Mouse (Mus musculus) spleen, postnatal 36 days (tissue): ENCODE results near the gene Efna3.

Experiments used
- DNase-seq, 2 experiments: peaks; one replicate each; pipeline ENCODE4 v3.0.0; 2022; ENCODE audit warnings: low spot score in 2 of 2, mixed read lengths in 1 of 2

Efna3 gene

DNA sequence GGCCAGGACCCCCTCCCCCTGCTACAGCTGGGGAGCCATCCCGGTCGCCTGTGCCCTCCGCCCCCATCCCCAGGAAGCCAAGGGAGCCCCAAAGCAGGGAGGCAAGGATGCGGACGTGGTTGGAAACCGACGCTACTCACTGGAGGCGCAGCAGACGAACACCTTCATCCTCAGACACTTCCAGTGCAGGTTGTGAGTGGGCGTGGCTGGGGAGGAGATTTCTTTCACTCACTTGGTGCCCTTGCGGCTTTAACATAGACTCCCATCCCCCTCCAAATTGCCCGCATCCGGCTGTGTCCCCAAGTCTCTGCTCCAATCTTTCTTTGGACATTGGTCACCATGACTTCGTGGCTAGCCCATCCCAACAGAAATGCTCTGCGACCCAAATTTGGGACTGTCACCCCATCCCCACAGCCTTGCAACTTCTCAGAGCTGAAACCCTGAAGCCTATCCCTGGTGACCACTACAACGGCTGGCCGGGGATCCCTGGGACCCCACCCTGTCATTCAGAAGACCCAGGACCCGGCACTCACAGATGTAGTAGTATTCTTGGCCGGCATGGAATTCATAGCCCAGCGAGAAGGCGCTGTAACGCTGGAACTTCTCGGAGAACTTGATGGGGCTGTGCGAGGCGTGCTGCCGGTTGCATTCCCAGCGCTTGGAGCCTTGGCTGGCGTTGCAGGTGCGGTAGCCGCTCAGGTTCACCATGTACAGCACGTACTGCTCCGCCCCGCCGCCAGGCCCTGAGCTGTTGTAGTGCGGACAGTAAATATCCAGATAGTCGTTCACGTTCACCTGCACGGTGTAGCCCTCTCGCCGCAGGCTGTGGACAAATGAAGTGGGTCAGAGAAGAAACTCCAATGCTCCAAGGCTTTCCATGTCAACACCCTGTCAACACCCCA is 6.6 kb downstream of the Efna3 start:
- DNase-seq = no peak

DNA sequence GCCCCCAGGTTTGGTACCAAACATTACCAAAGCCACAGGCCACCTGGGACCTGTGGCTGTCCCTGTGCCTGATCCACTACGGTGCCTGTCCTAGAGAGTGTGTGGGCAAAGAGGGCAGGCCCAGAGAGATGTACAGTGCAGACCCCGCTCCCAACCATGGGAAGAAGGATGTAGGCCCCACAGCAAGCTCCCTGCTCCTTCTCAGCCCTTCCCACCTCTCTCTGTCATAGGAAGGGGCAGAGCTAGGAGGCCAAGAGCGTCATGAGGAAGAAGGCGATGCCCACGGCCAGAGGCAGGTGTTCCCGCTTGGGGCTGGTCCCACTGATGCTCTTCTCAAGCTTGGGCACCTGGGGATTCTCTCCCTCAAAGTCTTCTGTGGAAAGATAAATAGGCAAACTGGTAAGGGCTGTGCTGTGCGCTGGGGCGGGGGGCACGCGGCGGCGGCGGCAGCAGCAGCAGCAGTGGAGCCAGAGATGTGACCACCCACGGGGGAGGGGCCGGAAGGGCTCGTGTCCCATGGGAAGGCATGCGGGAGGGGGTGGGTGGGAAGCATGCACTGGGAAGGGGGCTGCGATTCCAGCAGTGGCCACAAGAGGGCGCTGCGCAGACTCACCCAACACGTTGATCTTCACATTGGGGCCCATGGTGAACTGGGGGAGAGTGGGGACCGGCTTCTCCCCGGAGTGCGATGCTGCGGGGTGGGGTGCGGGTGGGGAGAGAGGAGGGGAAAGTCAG is 7.4 kb downstream of the Efna3 start:
- peak in 1 of 2 experiments; percentile 32 for DNase-seq

DNA sequence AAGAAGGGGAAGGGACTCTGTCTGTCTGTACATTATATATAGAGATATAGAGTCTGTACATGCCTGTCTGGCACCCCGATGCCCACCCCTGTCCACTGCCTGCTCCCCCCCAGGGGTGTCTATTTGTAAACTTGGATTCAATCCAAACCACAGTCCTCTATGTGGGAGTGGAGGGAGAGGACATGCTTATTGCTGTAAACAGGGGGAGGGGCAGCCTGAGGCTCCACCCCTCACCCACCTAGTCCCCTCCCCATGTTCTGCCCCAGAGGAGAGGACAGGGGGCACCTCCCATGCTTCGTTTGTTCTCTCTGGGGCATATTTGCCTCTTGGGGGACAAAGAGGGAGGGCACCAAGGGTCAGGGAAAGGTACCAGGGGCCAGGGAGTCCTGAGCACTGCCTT is 8.0 kb downstream of the Efna3 start:
- no peak for DNase-seq

DNA sequence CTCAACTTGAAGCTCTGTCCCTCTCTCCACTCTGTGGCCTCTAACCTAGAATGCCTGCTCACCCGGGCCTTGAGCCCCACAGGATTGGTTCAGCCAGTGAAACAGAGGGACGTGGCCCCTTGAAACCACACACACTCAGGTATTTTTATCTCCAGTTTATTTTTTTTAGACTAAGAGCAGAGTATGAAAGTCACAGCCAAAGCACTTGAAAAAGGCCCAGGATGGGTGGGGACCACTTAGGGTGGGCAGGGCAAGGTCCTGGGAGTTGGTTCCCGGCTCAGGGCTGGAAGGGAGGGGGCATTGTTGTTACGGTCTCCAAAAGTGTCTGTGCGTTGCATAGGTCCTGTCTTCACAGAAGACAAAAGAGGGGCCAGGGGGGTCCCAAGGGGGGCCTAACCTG is 8.4 kb downstream of the Efna3 start:
- no peak for DNase-seq

DNA sequence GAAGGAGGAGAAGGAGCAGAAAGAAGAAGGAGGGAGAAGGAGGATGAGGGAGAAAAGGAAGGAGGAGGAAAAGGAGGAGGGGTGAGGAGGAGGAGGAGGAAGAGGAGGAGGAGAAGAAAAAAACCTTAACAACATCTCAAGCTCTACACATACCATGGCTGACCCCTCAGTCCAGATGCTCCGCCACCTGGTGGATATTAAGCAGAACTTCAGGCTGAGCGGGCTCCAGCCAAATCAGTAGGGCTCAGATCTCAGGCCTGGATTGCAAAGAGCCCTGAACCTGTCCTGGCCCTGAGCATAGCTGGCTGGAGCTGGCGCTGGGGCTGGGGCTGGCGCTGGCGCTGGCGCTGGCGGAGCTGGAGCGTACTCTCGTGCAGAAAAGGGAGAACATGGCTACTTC is 14.7 kb downstream of the Efna3 start:
- peak; percentile 57 to 59 for DNase-seq

DNA sequence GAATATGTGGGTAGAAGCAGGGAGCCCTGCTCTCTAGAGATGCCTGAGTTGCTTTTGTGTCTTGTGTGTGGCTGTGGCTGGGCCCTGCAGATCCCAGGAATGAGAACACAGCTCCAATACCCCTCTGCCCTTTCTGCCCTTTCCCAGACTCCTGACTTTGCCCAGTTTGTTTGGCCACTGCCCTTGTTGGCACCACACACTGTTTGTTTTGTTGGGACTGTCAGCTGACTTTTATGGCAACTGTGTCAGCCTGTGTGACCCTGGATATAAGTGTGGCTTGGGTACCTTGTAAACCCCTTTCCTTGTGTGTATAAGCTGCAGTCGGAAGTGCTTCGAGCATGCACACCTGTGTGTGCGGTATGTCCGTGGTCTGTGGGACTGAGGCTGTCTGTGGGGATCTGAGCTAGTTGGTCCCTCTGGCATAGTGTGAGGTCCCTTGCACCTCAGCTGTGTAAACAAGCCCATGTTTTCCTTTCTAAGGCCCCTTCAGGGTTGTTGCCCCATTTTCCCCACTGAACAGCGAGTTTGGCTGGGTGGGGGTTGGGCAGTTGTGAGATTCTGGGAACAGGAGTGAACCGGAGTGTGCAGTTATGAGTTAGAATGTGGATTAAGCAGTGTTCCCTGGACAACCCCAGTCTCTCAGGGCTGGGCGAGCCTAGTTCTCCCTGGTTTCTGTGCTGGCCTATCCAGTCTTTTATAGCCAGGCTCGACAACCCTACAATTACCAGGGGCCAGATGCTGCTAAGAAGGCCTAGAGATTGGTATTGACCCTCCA is 17.0 kb downstream of the Efna3 start:
- no peak for DNase-seq

DNA sequence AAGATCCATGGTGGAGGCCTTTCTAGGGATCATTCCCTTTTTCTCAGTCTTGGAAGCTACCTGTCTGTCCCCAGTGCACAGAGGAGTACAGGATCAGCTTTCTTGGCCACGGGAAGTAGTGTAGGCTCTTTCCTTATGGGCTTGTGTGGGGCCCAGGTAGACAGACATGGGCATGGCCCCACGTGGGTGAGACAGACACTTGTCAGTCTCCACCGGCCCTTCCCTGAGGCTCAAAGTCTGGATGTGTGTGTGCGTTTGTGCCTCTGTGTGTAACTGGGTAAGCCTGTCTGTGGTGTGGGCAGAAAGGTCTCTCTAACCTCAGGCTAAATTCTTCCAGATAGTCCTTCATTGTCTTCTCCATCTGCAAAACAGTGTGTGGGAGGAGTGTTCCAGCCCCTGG is 17.7 kb downstream of the Efna3 start:
- no peak for DNase-seq

DNA sequence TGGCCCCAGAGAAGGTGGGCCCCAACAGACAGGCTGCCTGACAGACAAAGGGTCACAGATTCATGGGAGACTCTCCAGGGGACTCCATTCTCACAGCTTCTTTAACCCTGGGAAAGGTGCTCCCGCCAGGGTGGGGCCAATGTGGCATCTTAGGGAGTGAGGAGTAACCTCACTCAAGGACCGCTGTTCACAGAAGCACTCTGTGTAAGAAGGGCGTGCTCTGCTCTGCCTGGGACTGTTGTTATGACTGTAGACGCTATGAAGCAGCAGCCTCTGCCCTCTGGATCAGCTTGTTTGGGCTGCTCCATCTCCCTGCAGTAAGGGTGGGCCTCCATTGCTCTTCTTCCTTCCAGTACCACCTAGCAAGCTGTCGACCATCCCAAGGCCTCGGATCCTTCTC is 18.3 kb downstream of the Efna3 start:
- DNase-seq = no peak

DNA sequence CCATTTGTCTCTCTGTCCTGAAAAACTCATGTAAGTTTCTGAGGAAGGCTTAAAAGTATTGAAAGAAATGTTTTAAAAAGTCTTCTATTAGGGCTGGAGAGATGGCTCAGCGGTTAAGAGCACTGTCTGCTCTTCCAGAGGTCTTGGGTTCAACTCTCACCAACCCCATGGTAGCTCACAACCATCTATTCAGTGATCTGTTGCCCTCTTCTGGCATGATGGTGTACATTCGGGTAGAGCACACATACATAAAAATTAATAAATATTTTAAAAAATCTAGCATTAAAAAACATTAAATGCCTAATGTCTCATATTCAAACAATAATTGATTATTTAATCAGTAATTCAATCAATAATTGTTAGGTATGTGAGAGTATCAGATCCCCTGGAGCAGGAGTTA is 22.3 kb downstream of the Efna3 start:
- DNase-seq = no peak

DNA sequence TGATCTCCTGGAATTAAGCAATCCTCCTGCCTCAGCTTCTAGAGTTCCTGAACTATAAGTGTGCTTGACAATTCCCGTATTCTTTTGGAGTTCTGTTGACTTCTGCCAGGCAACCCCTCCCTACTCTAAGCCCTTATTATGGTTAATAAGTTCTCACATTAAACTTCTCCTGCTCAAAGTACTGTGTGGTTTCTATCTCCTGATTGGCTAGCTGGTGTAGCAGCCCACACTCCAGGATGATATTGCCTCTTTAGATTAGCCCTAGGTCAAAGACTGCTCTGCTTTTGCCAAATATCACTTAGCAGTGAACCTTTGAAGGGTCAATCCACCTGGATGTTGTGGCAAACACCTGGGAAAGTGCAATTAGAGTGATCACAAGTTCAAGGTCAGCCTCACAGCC is 22.7 kb downstream of the Efna3 start:
- DNase-seq = no peak

DNA sequence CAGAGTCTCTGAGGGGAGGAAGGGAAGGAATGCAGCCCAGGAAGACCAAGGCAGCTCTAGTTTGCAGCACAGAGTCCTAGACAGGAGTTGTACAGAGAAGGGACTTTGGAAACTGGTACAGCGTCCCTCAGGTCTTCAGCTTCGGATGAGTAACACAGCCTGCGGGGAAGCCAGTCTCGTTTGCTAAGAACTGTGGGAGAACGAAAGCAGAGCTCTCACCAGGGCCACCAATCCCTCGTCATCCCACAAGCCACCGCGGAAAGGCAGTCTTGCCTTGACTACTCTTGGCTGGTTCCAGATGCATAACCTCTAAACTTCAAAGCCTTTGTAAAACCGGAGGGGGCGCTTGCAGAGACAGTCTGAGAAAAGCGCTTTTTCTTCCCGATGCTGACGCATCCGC is 23.3 kb downstream of the Efna3 start:
- DNase-seq = no peak

DNA sequence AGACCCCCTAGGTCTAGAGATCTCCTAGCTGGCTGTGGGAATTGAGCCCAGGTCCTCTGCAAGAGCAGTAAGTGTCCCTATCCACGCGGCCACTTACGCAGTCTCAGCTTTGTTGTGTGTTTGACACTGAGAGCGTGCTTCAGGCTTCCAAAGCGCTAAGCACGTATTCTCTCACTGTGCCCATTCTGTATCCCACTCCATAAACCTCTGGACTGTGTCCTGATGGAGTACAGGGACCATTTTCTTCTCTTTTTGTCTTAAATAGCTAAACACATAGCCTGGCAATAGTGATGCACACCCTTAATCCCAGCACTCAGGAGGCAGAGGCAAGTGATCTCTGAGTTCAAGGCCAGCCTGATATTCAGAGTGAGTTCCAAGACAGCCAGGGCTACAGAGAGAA is 23.9 kb downstream of the Efna3 start:
- no peak for DNase-seq

DNA sequence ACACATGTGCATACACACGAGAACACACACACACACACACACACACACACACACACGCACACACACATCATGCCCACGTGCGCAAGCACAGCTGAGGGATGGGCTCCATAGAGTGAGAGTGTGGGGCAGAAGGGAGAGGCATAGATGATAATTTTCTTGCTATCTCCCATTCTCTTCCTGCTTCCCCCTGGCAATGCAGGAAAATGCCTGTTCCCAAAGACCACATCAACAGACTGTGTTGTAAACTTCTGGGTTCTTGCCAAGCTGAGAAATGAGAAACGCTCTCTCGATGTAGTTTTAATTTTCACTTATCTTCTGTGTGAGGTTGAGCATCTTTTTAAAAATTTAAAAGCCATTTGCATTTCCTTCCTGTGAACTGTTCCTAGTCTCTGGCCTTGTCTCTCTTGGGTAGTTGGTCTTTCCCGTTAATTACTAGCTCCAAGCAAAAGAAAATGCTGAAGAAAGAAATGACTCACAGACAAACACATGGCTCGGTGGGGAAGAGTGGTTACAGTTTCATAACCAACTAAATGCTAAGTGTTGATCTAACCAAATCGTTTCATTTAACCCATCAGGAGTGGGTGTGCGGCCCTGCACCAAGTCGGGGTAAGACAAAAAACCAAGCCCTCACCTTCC is 25.9 kb downstream of the Efna3 start:
- DNase-seq = no peak

DNA sequence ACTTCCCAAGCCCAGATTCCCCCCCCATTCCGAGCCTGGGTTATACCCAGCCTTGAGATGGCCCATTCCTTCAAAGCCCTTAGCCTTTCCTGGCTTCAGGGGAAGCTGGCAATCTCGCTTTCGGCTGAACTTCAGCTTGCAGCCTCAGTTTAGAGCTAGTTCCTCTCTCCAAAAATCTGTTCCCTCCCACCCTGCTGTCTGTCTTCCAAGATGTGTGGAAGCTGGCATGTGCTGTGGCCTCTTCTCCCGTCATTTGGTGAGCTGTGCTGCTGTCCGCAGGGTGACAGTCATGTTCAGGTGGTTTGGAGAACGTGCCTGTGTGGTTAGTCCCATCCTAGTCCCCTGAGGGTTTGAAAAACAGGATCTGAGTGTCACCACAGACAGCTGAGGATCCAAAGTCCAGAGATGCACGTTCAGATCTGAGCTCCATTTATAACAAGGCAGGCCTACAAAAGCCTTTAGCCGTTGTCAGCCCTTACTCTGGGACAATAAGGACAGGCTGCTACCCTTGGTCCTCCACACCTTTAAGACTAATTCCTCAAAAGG is 27.0 kb downstream of the Efna3 start:
- no peak for DNase-seq

DNA sequence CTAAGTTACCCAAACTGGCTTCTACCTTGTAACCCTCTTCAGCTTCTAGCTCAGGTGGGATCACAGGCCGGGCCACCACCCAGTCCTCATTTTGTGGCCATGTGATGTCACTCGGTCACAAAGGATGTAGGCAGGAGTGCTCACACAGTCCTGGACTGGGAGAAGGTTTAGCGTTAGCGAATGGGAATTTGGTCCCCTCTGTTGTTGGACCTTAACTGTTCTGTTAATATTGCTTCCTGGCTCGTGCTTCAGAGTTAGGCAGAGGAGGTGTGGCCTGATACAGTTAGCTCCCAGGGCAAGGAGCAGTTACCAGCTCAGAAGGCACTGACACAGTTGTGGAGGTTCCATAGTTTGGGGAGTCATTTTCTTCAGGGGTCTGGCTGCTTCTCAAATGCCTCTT is 28.6 kb downstream of the Efna3 start:
- DNase-seq = no peak

DNA sequence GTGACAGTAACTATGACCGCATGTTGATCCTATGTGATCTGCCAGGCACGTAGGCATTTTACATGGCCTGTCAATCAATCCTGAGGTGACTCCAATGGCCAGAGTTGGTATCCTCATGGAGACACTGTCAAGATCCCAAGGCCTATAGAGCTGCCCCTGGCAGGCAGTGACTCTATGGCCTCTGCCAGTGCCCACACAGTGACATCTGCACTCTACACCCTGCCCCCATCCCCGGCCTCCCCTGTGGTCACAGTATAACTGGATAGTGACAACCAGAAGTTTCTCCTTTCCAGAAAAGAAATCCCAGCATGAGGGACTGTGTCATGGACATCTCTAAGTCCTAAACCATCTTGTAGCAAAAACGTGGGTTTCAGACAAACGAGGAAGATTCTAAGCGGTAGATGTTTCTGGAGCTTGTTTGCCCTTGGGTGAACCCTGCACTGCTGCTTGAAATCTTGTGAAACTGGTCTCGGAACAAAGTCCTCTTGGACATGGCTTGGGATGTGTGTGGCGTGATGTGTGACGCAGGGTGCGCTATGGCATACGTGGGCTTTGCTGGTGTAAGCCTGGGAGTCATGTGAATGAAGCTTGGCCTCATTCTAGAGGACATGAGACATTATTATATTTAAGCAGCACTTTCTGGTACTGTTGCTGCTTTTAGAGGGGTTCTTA is 29.4 kb downstream of the Efna3 start:
- no peak for DNase-seq

DNA sequence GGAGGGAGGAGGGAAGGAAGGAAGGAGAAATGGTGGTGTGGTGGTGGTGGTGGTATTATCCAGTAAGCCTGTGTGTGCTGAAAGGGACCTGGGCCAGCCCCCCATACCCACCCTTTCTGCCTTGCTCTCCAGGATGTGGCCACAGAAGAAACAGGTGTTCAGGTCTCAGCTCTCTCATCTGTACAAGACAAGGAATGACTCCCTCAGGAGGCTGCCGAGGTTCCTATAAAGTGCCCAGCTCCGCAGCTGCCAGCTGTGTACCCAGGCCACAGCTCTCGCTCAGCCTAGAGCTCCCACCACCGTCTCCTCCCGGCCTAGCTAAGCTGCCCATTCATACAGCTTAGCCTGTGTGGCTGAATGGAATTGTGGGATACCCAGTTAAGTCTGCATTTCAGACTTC is 30.5 kb downstream of the Efna3 start:
- DNase-seq = no peak

DNA sequence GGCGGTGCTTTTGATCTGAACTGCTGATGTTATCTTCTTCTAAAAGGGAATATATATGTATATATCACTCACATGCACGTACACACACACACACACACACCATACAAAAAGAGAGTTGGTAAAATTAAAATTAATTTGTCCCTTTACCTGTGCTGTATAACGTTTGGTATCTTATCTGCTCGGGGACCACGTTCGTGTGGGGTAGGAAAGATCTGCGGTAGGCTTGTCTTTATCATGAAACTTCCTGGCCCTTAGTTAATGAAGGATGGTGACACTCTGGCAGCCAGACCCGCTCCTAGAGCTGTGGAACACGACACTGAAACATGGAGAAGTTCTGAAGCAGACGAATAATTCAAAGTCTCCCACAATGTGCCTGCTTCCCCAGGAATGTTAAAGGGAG is 30.9 kb downstream of the Efna3 start:
- DNase-seq = no peak

DNA sequence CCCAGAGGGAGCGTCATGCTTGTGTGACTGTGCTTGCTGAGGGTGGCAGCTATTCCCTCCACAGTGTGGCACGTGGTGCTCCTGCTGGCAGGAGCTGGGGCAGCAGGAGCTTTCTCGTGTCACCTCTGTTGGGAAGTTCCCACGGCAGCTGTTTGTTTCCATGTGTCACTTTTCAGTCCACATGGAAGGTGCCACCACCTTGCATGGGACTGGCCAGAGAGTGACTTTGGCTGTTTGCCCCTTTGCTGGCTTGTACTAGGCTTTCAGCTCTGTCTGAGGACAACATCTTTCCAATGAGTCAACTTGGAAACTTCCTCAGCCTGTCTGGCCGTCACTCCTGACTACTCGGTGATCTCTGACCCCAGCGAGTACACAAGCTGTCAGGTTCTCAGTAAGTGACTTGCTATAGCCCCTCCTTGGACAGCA is 34.2 kb downstream of the Efna3 start:
- DNase-seq = no peak

DNA sequence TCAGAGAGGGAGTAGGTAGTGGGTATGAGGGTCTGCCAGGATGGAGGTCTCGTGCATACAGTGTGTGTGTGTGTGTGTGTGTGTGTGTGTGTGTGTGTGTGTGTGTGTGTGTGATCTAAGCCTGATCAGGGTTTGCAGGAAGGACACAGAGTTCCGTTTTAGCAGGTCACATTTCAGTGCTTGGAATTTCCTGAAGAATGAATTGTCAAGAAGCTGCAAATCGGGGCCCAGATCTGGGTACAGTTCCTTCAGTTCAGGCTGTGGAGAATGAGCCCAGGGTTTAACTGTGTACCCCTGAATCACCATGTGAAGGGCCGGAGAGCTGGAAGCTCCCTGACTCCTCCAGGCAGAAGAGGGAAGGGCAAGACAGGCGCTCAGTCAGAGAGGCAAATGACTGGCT is 35.5 kb downstream of the Efna3 start:
- DNase-seq = no peak

DNA sequence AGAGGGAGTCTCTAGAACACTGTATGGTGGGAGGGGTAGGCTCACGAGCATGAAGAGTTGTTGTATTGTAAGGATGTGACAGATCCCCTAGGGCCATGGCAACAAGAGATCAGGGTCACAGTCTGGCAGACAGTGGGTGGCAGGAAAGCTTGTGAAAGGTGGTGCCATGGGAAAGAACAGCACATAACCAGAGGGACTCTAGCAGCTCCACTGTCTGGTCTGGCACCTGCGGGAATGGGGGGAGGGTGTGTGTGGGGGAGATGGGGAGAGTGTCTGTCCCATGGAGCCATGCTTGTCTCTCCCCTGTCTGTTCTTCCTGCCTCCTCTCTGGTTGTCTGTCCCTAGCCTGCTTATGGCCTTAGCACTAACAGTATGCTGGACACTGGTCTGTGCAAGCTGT is 37.2 kb downstream of the Efna3 start:
- DNase-seq = no peak
